Mouse (Mus musculus) limb, embryonic 10.5 days (tissue): ENCODE data around the gene Cpped1. TPM values are rescaled to one million over a fixed set of nuclear protein-coding genes. Genes with fewer than 3 reads are reported as not detected.

Source experiments
- polyA plus RNA-seq: library from polyadenylated mRNA; unstranded; fragments of >200 nt; fragmentation: Nextera tagmentation; extraction: Ambion mirVana; gene quantifications from 2 replicates; pipeline ENCODE4 v1.2.1, GENCODE M21; 2016

The Cpped1 gene
- polyA plus RNA-seq, 1 experiment from 2014 or later = 13.9 TPM

Other genes starting within 250 kb of the Cpped1 start
- 0.05 and 0.11 TPM in 2 replicates for gene Shisa9, start 74.7 kb upstream of the Cpped1 start, polyA plus RNA-seq